Mouse (Mus musculus): Measurements from ENCODE around the gene Wdr61. TPM values are rescaled to one million over a fixed set of nuclear protein-coding genes. Genes with fewer than 3 reads are reported as not detected.

Wdr61 gene
- polyA plus RNA-seq, 1 experiment from 2014 or later, result 76.3 TPM

- Histone ChIP-seq H3K9me3 (ENCODE audit: control insufficient read depth, low read length) (no peaks in the 10 kb centered on the region), H3K4me2 (ENCODE audit: low read depth, low read length) (no peak overlapping the region), H3K9ac (replicated peaks; ENCODE audit: low read depth, low read length) (no peak overlapping the region), H3K4me1 (ENCODE audit: control insufficient read depth, insufficient read depth, low read length) (no peaks in the 10 kb centered on the region), H3K27me3 (ENCODE audit: control insufficient read depth, insufficient read depth, low read length) (no peaks in the 10 kb centered on the region), H3K27ac (ENCODE audit: low read depth, low read length) (no peak overlapping the region), H3K4me3 (ENCODE audit: low read depth, low read length) (no peak overlapping the region), H3K36me3 (ENCODE audit: control insufficient read depth, insufficient read depth, low read length) (no peaks in the 10 kb centered on the region)
- no peak for ATAC-seq (ENCODE audit: low read depth)
- WGBS, result 89% methylated on average over 13 of the region's 13 CpGs
Measured at GRCm38 (mm10) chr9:54673887-54674286, 60.4 kb downstream of the Wdr61 start.

- H3K4me1 ChIP-seq (ENCODE audit: control insufficient read depth, insufficient read depth, low read length), result no peaks in the 10 kb centered on the region
- no peak for ATAC-seq (ENCODE audit: low read depth)
- 83% methylated on average over 3 of the region's 3 CpGs for WGBS
- no peaks in the 10 kb centered on the region for H3K36me3 ChIP-seq (ENCODE audit: control insufficient read depth, insufficient read depth, low read length)
- H3K4me3 ChIP-seq (ENCODE audit: low read depth, low read length), result no peak overlapping the region
- H3K27ac ChIP-seq (ENCODE audit: low read depth, low read length), result no peak overlapping the region
- no peak overlapping the region for H3K9ac ChIP-seq (replicated peaks; ENCODE audit: low read depth, low read length)
- no peaks in the 10 kb centered on the region for H3K27me3 ChIP-seq (ENCODE audit: control insufficient read depth, insufficient read depth, low read length)
- H3K4me2 ChIP-seq (ENCODE audit: low read depth, low read length), result no peak overlapping the region
- no peaks in the 10 kb centered on the region for H3K9me3 ChIP-seq (ENCODE audit: control insufficient read depth, low read length)
Measured at GRCm38 (mm10) chr9:54671962-54672361, 62.4 kb downstream of the Wdr61 start.

- Histone ChIP-seq H3K4me3 (ENCODE audit: low read depth, low read length) (no peak overlapping the region), H3K4me2 (ENCODE audit: low read depth, low read length) (no peak overlapping the region), H3K9me3 (ENCODE audit: control insufficient read depth, low read length) (no peaks in the 10 kb centered on the region), H3K27me3 (ENCODE audit: control insufficient read depth, insufficient read depth, low read length) (no peaks in the 10 kb centered on the region), H3K36me3 (ENCODE audit: control insufficient read depth, insufficient read depth, low read length) (no peaks in the 10 kb centered on the region), H3K9ac (replicated peaks; ENCODE audit: low read depth, low read length) (no peak overlapping the region), H3K4me1 (ENCODE audit: control insufficient read depth, insufficient read depth, low read length) (no peaks in the 10 kb centered on the region), H3K27ac (ENCODE audit: low read depth, low read length) (no peak overlapping the region)
- no peak for ATAC-seq (ENCODE audit: low read depth)
- WGBS, result 74% methylated on average over 4 of the region's 4 CpGs
Measured at GRCm38 (mm10) chr9:54668455-54668854, 65.9 kb downstream of the Wdr61 start.

- 0 out of 2 replicates have a peak, but pooled peaks cover 6% of the 10 kb centered on the region for H3K4me1 ChIP-seq (ENCODE audit: control insufficient read depth, insufficient read depth, low read length)
- no peaks in the 10 kb centered on the region for H3K36me3 ChIP-seq (ENCODE audit: control insufficient read depth, insufficient read depth, low read length)
- H3K9me3 ChIP-seq (ENCODE audit: control insufficient read depth, low read length), result no peaks in the 10 kb centered on the region
- no peak for ATAC-seq (ENCODE audit: low read depth)
- H3K27ac ChIP-seq (ENCODE audit: low read depth, low read length), result no peak overlapping the region
- H3K9ac ChIP-seq (replicated peaks; ENCODE audit: low read depth, low read length), result no peak overlapping the region
- no peak overlapping the region for H3K4me3 ChIP-seq (ENCODE audit: low read depth, low read length)
- 94% methylated on average over 3 of the region's 3 CpGs for WGBS
- H3K4me2 ChIP-seq (ENCODE audit: low read depth, low read length), result no peak overlapping the region
- H3K27me3 ChIP-seq (ENCODE audit: control insufficient read depth, insufficient read depth, low read length), result no peaks in the 10 kb centered on the region
Measured at GRCm38 (mm10) chr9:54666116-54666515, 68.2 kb downstream of the Wdr61 start.

Small RNAs within 50 kb of the gene (microRNA-seq; reads per million reads assigned to microRNA genes)
- not detected for gene Mir5710

Other genes with a start within 250 kb of the Wdr61 start
- gene Dmxl2, start 232.9 kb downstream of the Wdr61 start, polyA plus RNA-seq (2014; fragmentation: Nextera tagmentation; extraction: Ambion mirVana), result 72.6 and 104 TPM in 2 replicates
- not detected in 2 replicates for gene Sh2d7, start 195.5 kb downstream of the Wdr61 start, polyA plus RNA-seq (2014; fragmentation: Nextera tagmentation; extraction: Ambion mirVana)
- gene Cib2, start 174.3 kb downstream of the Wdr61 start, polyA plus RNA-seq (2014; fragmentation: Nextera tagmentation; extraction: Ambion mirVana), result 67.5 and 80.4 TPM in 2 replicates
- 165 and 178 TPM in 2 replicates for gene Idh3a, start 148.2 kb downstream of the Wdr61 start, polyA plus RNA-seq (2014; fragmentation: Nextera tagmentation; extraction: Ambion mirVana)
- 28.8 and 35.5 TPM in 2 replicates for gene Acsbg1, start 72.6 kb downstream of the Wdr61 start, polyA plus RNA-seq (2014; fragmentation: Nextera tagmentation; extraction: Ambion mirVana)
- gene Dnaja4, start 35.6 kb downstream of the Wdr61 start, polyA plus RNA-seq (2014; fragmentation: Nextera tagmentation; extraction: Ambion mirVana), result 7.4 and 8.5 TPM in 2 replicates
- 589 and 733 TPM in 2 replicates for gene Crabp1, start 30.2 kb upstream of the Wdr61 start, polyA plus RNA-seq (2014; fragmentation: Nextera tagmentation; extraction: Ambion mirVana)
- gene Ireb2, start 129.3 kb upstream of the Wdr61 start, polyA plus RNA-seq (2014; fragmentation: Nextera tagmentation; extraction: Ambion mirVana), result 51.1 and 64.0 TPM in 2 replicates
- gene Hykk, start 182.8 kb upstream of the Wdr61 start, polyA plus RNA-seq (2014; fragmentation: Nextera tagmentation; extraction: Ambion mirVana), result 2.3 and 2.8 TPM in 2 replicates
- 272 and 275 TPM in 2 replicates for gene Psma4, start 216.3 kb upstream of the Wdr61 start, polyA plus RNA-seq (2014; fragmentation: Nextera tagmentation; extraction: Ambion mirVana)
- gene AY074887, start 216.5 kb upstream of the Wdr61 start, polyA plus RNA-seq (2014; fragmentation: Nextera tagmentation; extraction: Ambion mirVana), result 0.73 and 1.4 TPM in 2 replicates
- gene Chrna5, start 246.4 kb upstream of the Wdr61 start, polyA plus RNA-seq (2014; fragmentation: Nextera tagmentation; extraction: Ambion mirVana), result 5.1 TPM in 2 replicates

Data from neural tube, embryonic 14.5 days (tissue).